ENCODE assay signal across 25 mouse cellular contexts in genomic region chr7:92087429-92087828, GRCm38 (mm10).
"Had no signal": no experiment of that assay in that cellular context is flagged by ENCODE, and none has a peak within 500 bp of the region (broad histone marks: within the 10 kb centered on the region; RNA-seq: fewer than 3 reads in every experiment).

No protein-coding gene starts in this region.

- H3K4me3 ChIP-seq: embryonic facial prominence, embryonic 10.5 days; embryonic facial prominence, embryonic 12.5 days; embryonic facial prominence, embryonic 13.5 days; embryonic facial prominence, embryonic 15.5 days; erythroblast, embryonic 14.5 days; forebrain, embryonic 10.5 days; forebrain, embryonic 12.5 days; forebrain, embryonic 13.5 days; forebrain, embryonic 15.5 days; gastrocnemius, adult 2 months; heart, adult 2 months; heart, embryonic 10.5 days had no signal

- H3K27ac ChIP-seq: embryonic facial prominence, embryonic 10.5 days; embryonic facial prominence, embryonic 12.5 days; embryonic facial prominence, embryonic 13.5 days; embryonic facial prominence, embryonic 15.5 days; forebrain, embryonic 10.5 days; forebrain, embryonic 12.5 days; forebrain, embryonic 13.5 days; forebrain, embryonic 15.5 days; gastrocnemius, adult 2 months; heart, adult 2 months; heart, embryonic 10.5 days had no signal

- H3K9me3 ChIP-seq: embryonic facial prominence, embryonic 10.5 days; embryonic facial prominence, embryonic 12.5 days; embryonic facial prominence, embryonic 13.5 days; embryonic facial prominence, embryonic 15.5 days; forebrain, embryonic 10.5 days; forebrain, embryonic 12.5 days; forebrain, embryonic 13.5 days; forebrain, embryonic 15.5 days; heart, embryonic 10.5 days had no signal

- H3K4me2 ChIP-seq: embryonic facial prominence, embryonic 12.5 days; embryonic facial prominence, embryonic 13.5 days; embryonic facial prominence, embryonic 15.5 days; forebrain, embryonic 12.5 days; forebrain, embryonic 13.5 days; forebrain, embryonic 15.5 days had no signal

- H3K27me3 ChIP-seq: embryonic facial prominence, embryonic 12.5 days; embryonic facial prominence, embryonic 13.5 days; embryonic facial prominence, embryonic 15.5 days; forebrain, embryonic 12.5 days; forebrain, embryonic 13.5 days; forebrain, embryonic 15.5 days had no signal

- H3K9ac ChIP-seq: embryonic facial prominence, embryonic 12.5 days; embryonic facial prominence, embryonic 13.5 days; embryonic facial prominence, embryonic 15.5 days; forebrain, embryonic 12.5 days; forebrain, embryonic 13.5 days; forebrain, embryonic 15.5 days; forebrain, postnatal 0 days had no signal

- DNase-seq: cerebellum, adult 9-11 months; cerebellum, postnatal 10 days; cerebellum, postnatal 14 days; cerebellum, postnatal 25 days; cerebellum, postnatal 36 days; embryo, embryonic 11 days; forebrain, postnatal 0 days; gastrocnemius, adult 2 months; gastrocnemius, postnatal 10 days; gastrocnemius, postnatal 14 days; gastrocnemius, postnatal 25 days; gastrocnemius, postnatal 36 days; heart, adult 11 months; heart, adult 18-20 months; heart, adult 2 months had no signal

- H3K4me1 ChIP-seq: embryonic facial prominence, embryonic 10.5 days; embryonic facial prominence, embryonic 12.5 days; embryonic facial prominence, embryonic 13.5 days; embryonic facial prominence, embryonic 15.5 days; forebrain, embryonic 10.5 days; forebrain, embryonic 12.5 days; forebrain, embryonic 13.5 days; forebrain, embryonic 15.5 days; heart, embryonic 10.5 days had no signal

- H3K36me3 ChIP-seq: embryonic facial prominence, embryonic 10.5 days; embryonic facial prominence, embryonic 12.5 days; embryonic facial prominence, embryonic 13.5 days; embryonic facial prominence, embryonic 15.5 days; forebrain, embryonic 10.5 days; forebrain, embryonic 12.5 days; forebrain, embryonic 15.5 days; heart, embryonic 10.5 days had no signal
